Mouse (Mus musculus) frontal cortex, postnatal 25 days (tissue): ENCODE data around the gene B4galt7.
"Not testable (repeated sequence)": the region's sequence is repeated elsewhere in the genome, so short reads cannot be mapped to it uniquely, and the experiment has no call there.

ENCODE experiments used
- DNase-seq, 2 experiments: peaks; one replicate each; pipeline ENCODE4 v3.0.0; 2022; ENCODE audit warnings: low spot score in 2 of 2

The B4galt7 gene

GRCm38 (mm10) chr13:55599566-55600540 lies at the start of gene B4galt7:
Gene B4galt7 (plus strand): TSS chr13:55599896.
- peak; percentile 69 to 74 for DNase-seq

- no peak for DNase-seq
Observed at GRCm38 (mm10) chr13:55555921-55556320, 43.8 kb upstream of the B4galt7 start.

GRCm38 (mm10) chr13:55557499-55557898 lies 42.2 kb upstream of the B4galt7 start:
- DNase-seq = no peak

GRCm38 (mm10) chr13:55563266-55563879 lies 36.3 kb upstream of the B4galt7 start:
- DNase-seq = no peak

GRCm38 (mm10) chr13:55567001-55567400 lies 32.7 kb upstream of the B4galt7 start:
- DNase-seq = no peak

- no peak for DNase-seq
Observed at GRCm38 (mm10) chr13:55567949-55568348, 31.7 kb upstream of the B4galt7 start.

GRCm38 (mm10) chr13:55568524-55568923 lies 31.2 kb upstream of the B4galt7 start:
- not testable (repeated sequence) for DNase-seq

- peak in 1 of 2 experiments; percentile 13 for DNase-seq
Observed at GRCm38 (mm10) chr13:55569726-55570285, 29.9 kb upstream of the B4galt7 start.

- peak in 1 of 2 experiments; percentile 20 for DNase-seq
Observed at GRCm38 (mm10) chr13:55570286-55570973, 29.3 kb upstream of the B4galt7 start.

- DNase-seq = peak; percentile 87 to 91
Observed at GRCm38 (mm10) chr13:55571027-55571751, 28.5 kb upstream of the B4galt7 start, which contains the start of gene Fam193b. Gene Fam193b (minus strand): TSS chr13:55571120.

- DNase-seq = no peak
Observed at GRCm38 (mm10) chr13:55571977-55572376, 27.7 kb upstream of the B4galt7 start.

GRCm38 (mm10) chr13:55573432-55573831 lies 26.3 kb upstream of the B4galt7 start, which contains the start of gene Tmed9:
Gene Tmed9 (plus strand): TSS chr13:55573732.
- no peak for DNase-seq

GRCm38 (mm10) chr13:55574321-55574720 lies 25.4 kb upstream of the B4galt7 start:
- DNase-seq = no peak

- DNase-seq = no peak
Observed at GRCm38 (mm10) chr13:55575932-55576331, 23.8 kb upstream of the B4galt7 start.

GRCm38 (mm10) chr13:55576872-55577271 lies 22.8 kb upstream of the B4galt7 start:
- DNase-seq = not testable (repeated sequence)

GRCm38 (mm10) chr13:55578086-55578485 lies 21.6 kb upstream of the B4galt7 start:
- DNase-seq = no peak

- DNase-seq = no peak
Observed at GRCm38 (mm10) chr13:55591961-55592490, 7.7 kb upstream of the B4galt7 start.

GRCm38 (mm10) chr13:55592512-55593253 lies 7.0 kb upstream of the B4galt7 start:
- peak; percentile 92 to 94 for DNase-seq

- DNase-seq = no peak
Observed at GRCm38 (mm10) chr13:55593254-55593747, 6.4 kb upstream of the B4galt7 start.

- peak; percentile 38 to 60 for DNase-seq
Observed at GRCm38 (mm10) chr13:55595375-55595774, 4.3 kb upstream of the B4galt7 start.
